1 mouse cellular context compared by ENCODE assay signal in the genomic region with DNA sequence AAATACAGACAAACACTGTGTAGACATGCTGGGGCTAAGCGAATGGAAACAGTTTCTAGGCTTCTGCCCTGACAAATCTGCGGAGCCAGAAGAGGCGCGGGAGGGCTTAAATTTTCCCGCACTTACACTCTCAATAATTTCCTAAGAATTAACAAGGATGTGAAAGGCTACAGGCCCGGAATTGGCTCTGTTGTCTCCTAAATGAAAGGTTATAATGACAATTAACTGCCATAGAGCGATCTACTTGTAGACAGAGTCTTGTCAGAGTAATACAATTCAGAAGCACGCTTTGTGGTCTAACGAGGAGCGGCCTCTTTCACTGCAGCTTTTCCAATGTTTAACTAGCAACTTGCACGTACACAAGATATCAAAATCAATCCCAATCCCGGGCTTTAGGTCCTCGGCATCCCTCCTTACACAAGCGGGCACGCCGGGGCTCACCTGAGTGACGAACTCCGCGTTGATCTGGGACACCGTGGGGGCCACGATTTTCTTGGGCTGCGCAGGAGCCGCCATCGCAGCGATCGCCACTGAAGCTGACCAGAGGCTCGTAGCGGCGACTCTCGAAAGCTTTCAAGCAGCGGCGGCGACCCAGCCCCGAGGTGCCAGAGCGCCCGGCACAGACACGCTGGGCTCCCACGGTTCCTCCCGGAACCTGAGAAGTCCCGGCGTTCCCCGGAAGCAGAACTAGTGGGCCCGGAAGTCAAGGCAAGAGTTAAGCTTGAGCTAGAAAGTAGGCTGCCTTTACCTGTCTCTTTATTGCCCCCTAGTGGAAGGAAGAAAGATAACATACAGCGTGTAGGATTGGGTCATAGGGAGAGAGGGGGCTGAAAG.
A peak's percentile ranks its signal among the peaks of the same experiment; 100 is the strongest.
TF ChIP-seq lines count a peak whose summit lies in the region.

No protein-coding gene starts in this region.

TF ChIP-seq in CH12.LX, 34 proteins besides CTCF, POLR2A, EP300 and RAD21:
- TF ChIP-seq NRF1 (IDR thresholded peaks at IDR 0.05; ENCODE audit: low read depth, low read length) (0 out of 2 replicates have a peak, but pooled peaks have one; percentile 21), ETS1 (conservative IDR thresholded peaks at IDR 0.05; ENCODE audit: low read depth, low read length) (no peak), MEF2A (IDR thresholded peaks at IDR 0.05; ENCODE audit: borderline replicate concordance, low read depth, low read length) (peak; percentile 47; the same call in 1 of the 2 replicates), POLR2AphosphoS2 (IDR thresholded peaks at IDR 0.05; ENCODE audit: low read depth, low read length) (0 out of 2 replicates have a peak, but pooled peaks have one; percentile 52), UBTF (IDR thresholded peaks at IDR 0.05; ENCODE audit: low read depth, low read length) (no peak), USF2 (conservative IDR thresholded peaks at IDR 0.05; ENCODE audit: low read depth, low read length) (no peak), MAZ (IDR thresholded peaks at IDR 0.05; ENCODE audit: low read depth, low read length) (peak; percentile 48; the same call in 1 of the 2 replicates), KAT2A (IDR thresholded peaks at IDR 0.05; ENCODE audit: insufficient replicate concordance, low read length) (peak; percentile 90; the same call in 1 of the 2 replicates), GABPA (IDR thresholded peaks at IDR 0.05; ENCODE audit: insufficient replicate concordance, low read depth, low read length) (peak; percentile 15; the same call in 1 of the 2 replicates), MAX (IDR thresholded peaks at IDR 0.05; ENCODE audit: low read length) (no peak), MXI1 (IDR thresholded peaks at IDR 0.05; ENCODE audit: low read depth, low read length) (peak; percentile 84), JUN (IDR thresholded peaks at IDR 0.05; ENCODE audit: insufficient read depth, low read depth, low read length) (no peak), E2F4 (IDR thresholded peaks at IDR 0.05; ENCODE audit: insufficient replicate concordance, low read depth, low read length) (no peak), CHD1 (IDR thresholded peaks at IDR 0.05; ENCODE audit: low read depth, low read length) (no peak), ZMIZ1 (IDR thresholded peaks at IDR 0.05; ENCODE audit: low read depth, low read length) (peak; percentile 56; the same call in 1 of the 2 replicates), HCFC1 (IDR thresholded peaks at IDR 0.05; ENCODE audit: low read depth, low read length) (peak; percentile 95), CHD2 (IDR thresholded peaks at IDR 0.05; ENCODE audit: low read length) (no peak), ZC3H11A (IDR thresholded peaks at IDR 0.05; ENCODE audit: low read depth, low read length) (no peak), SIN3A (IDR thresholded peaks at IDR 0.05; ENCODE audit: low read length) (peak; percentile 95; the same call in 1 of the 2 replicates), IRF4 (IDR thresholded peaks at IDR 0.05; ENCODE audit: low read depth, low read length) (peak; percentile 70; the same call in 1 of the 2 replicates), RCOR1 (conservative IDR thresholded peaks at IDR 0.05; ENCODE audit: low read depth, low read length) (no peak), ELF1 (IDR thresholded peaks at IDR 0.05; ENCODE audit: low read depth, low read length) (peak; percentile 92), TCF12 (IDR thresholded peaks at IDR 0.05; ENCODE audit: low read depth, low read length) (peak; percentile 77), BHLHE40 (IDR thresholded peaks at IDR 0.05; ENCODE audit: low read depth, low read length) (no peak), JUND (conservative IDR thresholded peaks at IDR 0.05; ENCODE audit: low read depth, low read length) (no peak), ZKSCAN1 (IDR thresholded peaks at IDR 0.05; ENCODE audit: borderline replicate concordance, low read depth, low read length) (no peak), MYC (IDR thresholded peaks at IDR 0.05; ENCODE audit: low read depth, low read length) (peak; percentile 60; the same call in 1 of the 2 replicates), MAFK (IDR thresholded peaks at IDR 0.05; ENCODE audit: insufficient replicate concordance, low read length) (no peak), NELFE (IDR thresholded peaks at IDR 0.05; ENCODE audit: low read depth, low read length) (peak; percentile 98), PAX5 (IDR thresholded peaks at IDR 0.05; ENCODE audit: low read length) (no peak), USF1 (IDR thresholded peaks at IDR 0.05; ENCODE audit: low read depth, low read length) (no peak), TBP (conservative IDR thresholded peaks at IDR 0.05; ENCODE audit: low read depth, low read length) (peak; percentile 73), ZNF384 (IDR thresholded peaks at IDR 0.05; ENCODE audit: low read depth, low read length) (no peak), SMC3 (IDR thresholded peaks at IDR 0.05; ENCODE audit: low read depth, low read length) (no peak)
